Mouse (Mus musculus): ENCODE results near the gene Sf1. TPM values are rescaled to one million over a fixed set of nuclear protein-coding genes. Genes with fewer than 3 reads are reported as not detected.

The Sf1 gene
- polyA plus RNA-seq, 1 experiment from 2014 or later: 194 TPM

GRCm38 (mm10) chr19:6384128-6384527 lies 20.6 kb downstream of the Sf1 start, which contains the start of gene Pygm:
Pygm (plus strand) TSS chr19:6384399.
- peak within 1 kb of the TSS; percentile 64 for H3K27ac ChIP-seq (replicated peaks)
- H3K36me3 ChIP-seq: peaks cover 20% of the 10 kb centered on the region
- WGBS: 20% methylated on average over 7 of the region's 7 CpGs
- no peak for DNase-seq (ENCODE audit: low spot score)
- peak within 1 kb of the TSS; percentile 0; the same call in 1 of the 2 replicates for H3K4me3 ChIP-seq
- peaks cover 23% of the 10 kb centered on the region for H3K27me3 ChIP-seq (ENCODE audit: low read depth, poor library complexity, severe bottlenecking)
- H3K4me1 ChIP-seq: peaks cover 39% of the 10 kb centered on the region
- no peaks in the 10 kb centered on the region for H3K9me3 ChIP-seq (replicated peaks)

GRCm38 (mm10) chr19:6384954-6385353 lies 21.5 kb downstream of the Sf1 start:
- Histone ChIP-seq H3K27ac (replicated peaks) (0 out of 2 replicates have a peak overlapping the region, but pooled peaks have one; percentile 64), H3K36me3 (peaks cover 12% of the 10 kb centered on the region), H3K4me1 (peaks cover 47% of the 10 kb centered on the region), H3K27me3 (ENCODE audit: low read depth, poor library complexity, severe bottlenecking) (peaks cover 31% of the 10 kb centered on the region), H3K9me3 (replicated peaks) (no peaks in the 10 kb centered on the region), H3K4me3 (no peak overlapping the region)
- whole genome bisulfite sequencing: 90% methylated on average over 11 of the region's 11 CpGs
- no peak for DNase-seq (ENCODE audit: low spot score)

- Histone ChIP-seq H3K4me3 (no peak overlapping the region), H3K9me3 (replicated peaks) (no peaks in the 10 kb centered on the region), H3K27ac (replicated peaks) (no peak overlapping the region), H3K27me3 (ENCODE audit: low read depth, poor library complexity, severe bottlenecking) (peaks cover 34% of the 10 kb centered on the region), H3K36me3 (peaks cover 9% of the 10 kb centered on the region), H3K4me1 (peaks cover 52% of the 10 kb centered on the region)
- DNase-seq (ENCODE audit: low spot score): no peak
- WGBS: 81% methylated on average over 5 of the region's 5 CpGs
These were observed 21.9 kb downstream of the Sf1 start for GRCm38 (mm10) chr19:6385419-6385818.

- no peak for DNase-seq (ENCODE audit: low spot score)
- H3K36me3 ChIP-seq: peaks cover 5% of the 10 kb centered on the region
- H3K27me3 ChIP-seq (ENCODE audit: low read depth, poor library complexity, severe bottlenecking): peaks cover 38% of the 10 kb centered on the region
- H3K9me3 ChIP-seq (replicated peaks): no peaks in the 10 kb centered on the region
- no peak overlapping the region for H3K27ac ChIP-seq (replicated peaks)
- H3K4me3 ChIP-seq: no peak overlapping the region
- 91% methylated on average over 7 of the region's 7 CpGs for WGBS
- H3K4me1 ChIP-seq: peaks cover 56% of the 10 kb centered on the region
These were observed 22.3 kb downstream of the Sf1 start for GRCm38 (mm10) chr19:6385821-6386220.

GRCm38 (mm10) chr19:6386234-6386633 lies 22.7 kb downstream of the Sf1 start:
- no peak overlapping the region for H3K4me3 ChIP-seq
- peaks cover 1% of the 10 kb centered on the region; the same call in 1 of the 2 replicates for H3K36me3 ChIP-seq
- DNase-seq (ENCODE audit: low spot score): no peak
- H3K27ac ChIP-seq (replicated peaks): no peak overlapping the region
- peaks cover 56% of the 10 kb centered on the region for H3K4me1 ChIP-seq
- H3K27me3 ChIP-seq (ENCODE audit: low read depth, poor library complexity, severe bottlenecking): peaks cover 39% of the 10 kb centered on the region
- no peaks in the 10 kb centered on the region for H3K9me3 ChIP-seq (replicated peaks)
- WGBS: 63% methylated on average over 9 of the region's 9 CpGs

GRCm38 (mm10) chr19:6388006-6388405 lies 24.5 kb downstream of the Sf1 start:
- Histone ChIP-seq H3K4me1 (peaks cover 51% of the 10 kb centered on the region), H3K9me3 (replicated peaks) (no peaks in the 10 kb centered on the region), H3K27me3 (ENCODE audit: low read depth, poor library complexity, severe bottlenecking) (peaks cover 39% of the 10 kb centered on the region), H3K4me3 (no peak overlapping the region), H3K27ac (replicated peaks) (no peak overlapping the region), H3K36me3 (0 out of 2 replicates have a peak, but pooled peaks cover 4% of the 10 kb centered on the region)
- WGBS: 81% methylated on average over 13 of the region's 13 CpGs
- DNase-seq (ENCODE audit: low spot score): no peak

GRCm38 (mm10) chr19:6389803-6390202 lies 26.3 kb downstream of the Sf1 start:
- H3K36me3 ChIP-seq: 0 out of 2 replicates have a peak, but pooled peaks cover 5% of the 10 kb centered on the region
- peaks cover 33% of the 10 kb centered on the region for H3K4me1 ChIP-seq
- WGBS: 5% methylated on average over 16 of the region's 16 CpGs
- no peak for DNase-seq (ENCODE audit: low spot score)
- H3K27me3 ChIP-seq (ENCODE audit: low read depth, poor library complexity, severe bottlenecking): peaks cover 39% of the 10 kb centered on the region
- no peaks in the 10 kb centered on the region for H3K9me3 ChIP-seq (replicated peaks)
- peak overlapping the region; percentile 46 for H3K4me3 ChIP-seq
- no peak overlapping the region for H3K27ac ChIP-seq (replicated peaks)

- peaks cover 28% of the 10 kb centered on the region for H3K4me1 ChIP-seq
- no peaks in the 10 kb centered on the region for H3K9me3 ChIP-seq (replicated peaks)
- no peak for DNase-seq (ENCODE audit: low spot score)
- 0 out of 2 replicates have a peak, but pooled peaks cover 5% of the 10 kb centered on the region for H3K36me3 ChIP-seq
- H3K27me3 ChIP-seq (ENCODE audit: low read depth, poor library complexity, severe bottlenecking): peaks cover 39% of the 10 kb centered on the region
- WGBS: 59% methylated on average over 6 of the region's 6 CpGs
- no peak overlapping the region for H3K27ac ChIP-seq (replicated peaks)
- peak overlapping the region; percentile 46; the same call in 1 of the 2 replicates for H3K4me3 ChIP-seq
These were observed 26.8 kb downstream of the Sf1 start for GRCm38 (mm10) chr19:6390251-6390650.

GRCm38 (mm10) chr19:6392743-6393393 lies 29.4 kb downstream of the Sf1 start:
- WGBS: 94% methylated on average over 14 of the region's 14 CpGs
- no peak for DNase-seq (ENCODE audit: low spot score)
- Histone ChIP-seq H3K27ac (replicated peaks) (no peak overlapping the region), H3K4me3 (no peak overlapping the region), H3K4me1 (peaks cover 19% of the 10 kb centered on the region), H3K27me3 (ENCODE audit: low read depth, poor library complexity, severe bottlenecking) (peaks cover 37% of the 10 kb centered on the region), H3K9me3 (replicated peaks) (no peaks in the 10 kb centered on the region), H3K36me3 (0 out of 2 replicates have a peak, but pooled peaks cover 5% of the 10 kb centered on the region)

GRCm38 (mm10) chr19:6393637-6394036 lies 30.1 kb downstream of the Sf1 start:
- 0 out of 2 replicates have a peak, but pooled peaks cover 5% of the 10 kb centered on the region for H3K36me3 ChIP-seq
- H3K27ac ChIP-seq (replicated peaks): no peak overlapping the region
- peaks cover 37% of the 10 kb centered on the region for H3K27me3 ChIP-seq (ENCODE audit: low read depth, poor library complexity, severe bottlenecking)
- peaks cover 26% of the 10 kb centered on the region for H3K4me1 ChIP-seq
- 90% methylated on average over 16 of the region's 16 CpGs for WGBS
- no peak for DNase-seq (ENCODE audit: low spot score)
- no peaks in the 10 kb centered on the region for H3K9me3 ChIP-seq (replicated peaks)
- H3K4me3 ChIP-seq: no peak overlapping the region

- no peaks in the 10 kb centered on the region for H3K9me3 ChIP-seq (replicated peaks)
- DNase-seq (ENCODE audit: low spot score): no peak
- WGBS: 90% methylated on average over 5 of the region's 5 CpGs
- no peak overlapping the region for H3K27ac ChIP-seq (replicated peaks)
- 0 out of 2 replicates have a peak, but pooled peaks cover 5% of the 10 kb centered on the region for H3K36me3 ChIP-seq
- peaks cover 38% of the 10 kb centered on the region for H3K27me3 ChIP-seq (ENCODE audit: low read depth, poor library complexity, severe bottlenecking)
- H3K4me3 ChIP-seq: no peak overlapping the region
- peaks cover 32% of the 10 kb centered on the region for H3K4me1 ChIP-seq
These were observed 32.7 kb downstream of the Sf1 start for GRCm38 (mm10) chr19:6396237-6396636.

- Histone ChIP-seq H3K27ac (replicated peaks) (no peak overlapping the region), H3K36me3 (0 out of 2 replicates have a peak, but pooled peaks cover 4% of the 10 kb centered on the region), H3K9me3 (replicated peaks) (no peaks in the 10 kb centered on the region), H3K4me3 (peak overlapping the region; percentile 66), H3K4me1 (peaks cover 47% of the 10 kb centered on the region), H3K27me3 (ENCODE audit: low read depth, poor library complexity, severe bottlenecking) (peaks cover 53% of the 10 kb centered on the region)
- 87% methylated on average over 22 of the region's 22 CpGs for WGBS
- DNase-seq (ENCODE audit: low spot score): no peak
These were observed 34.2 kb downstream of the Sf1 start for GRCm38 (mm10) chr19:6397582-6398249.

Data from midbrain, embryonic 10.5 days (tissue).